Mouse (Mus musculus) spleen, embryonic (tissue): ENCODE measurements at regions not wholly inside any gene's neighbourhood (a gene's known extent, or its start where the extent isn't known, plus 50 kb on each side); places are given as distances from the start of the nearest gene placed in this dataset.

ENCODE experiments used
- CTCF ChIA-PET: fragments of 350-600 bp; sonication (Branson Sonifier 250); formaldehyde crosslinking; loops from one replicate; lab custom pipeline; 2022; lab: Charles Lee

- CTCF ChIA-PET = no interaction called here
Observed at GRCm38 (mm10) chr17:68120230-68120629, 116.3 kb upstream of the Arhgap28 start.

- CTCF ChIA-PET = no interaction called here
Observed at GRCm38 (mm10) chr17:68120744-68121143, 116.8 kb upstream of the Arhgap28 start.

GRCm38 (mm10) chr17:68134373-68134772, 130.5 kb upstream of the Arhgap28 start:
- CTCF ChIA-PET = no interaction called here

- CTCF ChIA-PET = no interaction called here
Observed at GRCm38 (mm10) chr17:68135436-68135835, 131.5 kb upstream of the Arhgap28 start.

GRCm38 (mm10) chr17:68143307-68143706, 130.3 kb upstream of the L3mbtl4 start:
- CTCF ChIA-PET = interaction anchor here (0.6 kb wide), 1 partner anchor 778 kb away, joined by 5 read pairs; no protein-coding TSS in a partner anchor

GRCm38 (mm10) chr17:68149237-68149792, 124.3 kb upstream of the L3mbtl4 start:
- CTCF ChIA-PET = no interaction called here

- CTCF ChIA-PET = no interaction called here
Observed at GRCm38 (mm10) chr17:68152438-68153120, 121.0 kb upstream of the L3mbtl4 start.

- CTCF ChIA-PET = no interaction called here
Observed at GRCm38 (mm10) chr17:68154879-68155278, 118.7 kb upstream of the L3mbtl4 start.

- CTCF ChIA-PET = no interaction called here
Observed at GRCm38 (mm10) chr17:68158172-68158651, 115.4 kb upstream of the L3mbtl4 start.

- CTCF ChIA-PET = interaction anchor here (0.7 kb wide), 1 partner anchor 123 kb away, joined by 3 read pairs; no protein-coding TSS in a partner anchor
Observed at GRCm38 (mm10) chr17:68161107-68161506, 112.5 kb upstream of the L3mbtl4 start.

GRCm38 (mm10) chr17:68163545-68163944, 110.1 kb upstream of the L3mbtl4 start:
- CTCF ChIA-PET = no interaction called here

GRCm38 (mm10) chr17:68164666-68165065, 108.9 kb upstream of the L3mbtl4 start:
- CTCF ChIA-PET = interaction anchor here (0.6 kb wide), 1 partner anchor 110 kb away, joined by 6 read pairs; no protein-coding TSS in a partner anchor

GRCm38 (mm10) chr17:68165171-68165825, 108.3 kb upstream of the L3mbtl4 start:
- CTCF ChIA-PET = interaction anchor here (0.6 kb wide), 1 partner anchor 111 kb away, joined by 6 read pairs; no protein-coding TSS in a partner anchor

- CTCF ChIA-PET = no interaction called here
Observed at GRCm38 (mm10) chr17:68166397-68166796, 107.2 kb upstream of the L3mbtl4 start.

- CTCF ChIA-PET = no interaction called here
Observed at GRCm38 (mm10) chr17:68172838-68173237, 100.8 kb upstream of the L3mbtl4 start.

GRCm38 (mm10) chr17:68176611-68177165, 96.9 kb upstream of the L3mbtl4 start:
- CTCF ChIA-PET = no interaction called here

GRCm38 (mm10) chr17:68177835-68178234, 95.8 kb upstream of the L3mbtl4 start:
- CTCF ChIA-PET = no interaction called here

GRCm38 (mm10) chr17:68185385-68185784, 88.2 kb upstream of the L3mbtl4 start:
- CTCF ChIA-PET = no interaction called here

- CTCF ChIA-PET = no interaction called here
Observed at GRCm38 (mm10) chr17:68189888-68190287, 83.7 kb upstream of the L3mbtl4 start.

- CTCF ChIA-PET = no interaction called here
Observed at GRCm38 (mm10) chr17:68205545-68205944, 68.1 kb upstream of the L3mbtl4 start.

GRCm38 (mm10) chr17:68208837-68209236, 64.8 kb upstream of the L3mbtl4 start:
- CTCF ChIA-PET = no interaction called here
